Mouse (Mus musculus) layer of hippocampus, adult 9-10 months (tissue): ENCODE results near the gene Akna.

Experiments
- DNase-seq: peaks from one replicate; pipeline ENCODE4 v3.0.0; 2022; ENCODE audit warnings: low spot score

Akna gene

DNA sequence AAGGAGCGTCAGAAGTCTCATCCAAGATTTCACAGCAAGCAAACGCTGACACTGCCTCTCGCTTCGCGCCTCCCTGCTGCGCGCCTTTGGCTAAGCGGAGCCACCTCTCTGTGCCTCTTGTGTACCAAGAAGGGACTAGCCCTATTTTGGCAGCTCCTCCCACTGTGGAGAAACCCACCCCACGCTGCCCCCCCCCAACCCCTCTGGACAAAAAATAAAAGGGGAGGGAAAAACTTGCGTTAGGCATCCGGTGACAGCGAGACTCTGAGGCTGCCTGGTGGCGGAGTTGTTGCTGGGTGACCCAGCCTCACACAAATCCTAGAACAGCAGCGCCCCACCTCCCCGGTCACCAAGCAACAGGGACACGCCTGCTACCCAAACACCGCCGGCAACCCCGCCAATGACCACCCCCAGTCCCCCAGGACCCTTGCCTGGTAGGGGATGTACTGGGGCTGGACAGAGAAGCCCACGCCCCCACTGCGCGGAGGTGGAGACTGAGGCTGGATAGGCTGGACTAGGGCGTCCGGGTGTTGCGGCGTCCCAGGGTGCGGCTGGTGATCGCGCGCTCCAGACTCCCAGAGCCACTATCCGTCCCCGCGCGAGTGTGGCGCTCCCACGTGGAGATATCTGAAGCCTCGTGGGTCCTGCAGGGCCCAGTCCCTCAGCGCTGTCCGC is 6.9 kb upstream of the Akna start:
- DNase-seq = no peak

DNA sequence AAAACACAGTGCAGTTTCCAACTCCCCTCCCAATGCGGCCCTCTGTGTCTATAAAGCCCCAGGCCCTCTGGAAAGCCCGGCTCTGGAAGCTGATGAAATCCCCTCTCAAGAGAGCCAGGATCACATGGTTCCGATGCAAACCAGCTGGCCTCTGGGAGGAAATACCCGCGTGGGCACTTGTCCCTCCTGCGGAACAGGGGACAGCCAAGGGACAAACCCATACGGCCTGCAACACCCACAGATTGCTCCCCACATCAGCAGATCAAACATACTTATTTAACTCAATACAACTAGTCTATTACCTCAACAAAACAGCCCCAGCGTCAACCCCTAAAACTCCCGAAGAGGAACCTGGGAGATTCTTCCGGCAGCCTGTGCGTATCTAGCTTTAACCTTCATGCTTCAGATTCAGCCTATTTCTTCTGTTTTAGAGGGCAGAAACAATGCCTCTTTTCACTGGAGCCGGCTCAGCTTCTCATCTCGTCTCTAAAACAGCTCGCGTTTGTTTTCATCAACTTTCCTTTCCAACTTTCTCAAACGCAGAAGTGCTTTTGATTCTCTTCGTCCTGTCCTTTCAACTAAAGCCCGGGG is 6.3 kb upstream of the Akna start:
- no peak for DNase-seq

GRCm38 (mm10) chr4:63408649-63409048 is 5.5 kb upstream of the Akna start:
- DNase-seq = no peak

DNA sequence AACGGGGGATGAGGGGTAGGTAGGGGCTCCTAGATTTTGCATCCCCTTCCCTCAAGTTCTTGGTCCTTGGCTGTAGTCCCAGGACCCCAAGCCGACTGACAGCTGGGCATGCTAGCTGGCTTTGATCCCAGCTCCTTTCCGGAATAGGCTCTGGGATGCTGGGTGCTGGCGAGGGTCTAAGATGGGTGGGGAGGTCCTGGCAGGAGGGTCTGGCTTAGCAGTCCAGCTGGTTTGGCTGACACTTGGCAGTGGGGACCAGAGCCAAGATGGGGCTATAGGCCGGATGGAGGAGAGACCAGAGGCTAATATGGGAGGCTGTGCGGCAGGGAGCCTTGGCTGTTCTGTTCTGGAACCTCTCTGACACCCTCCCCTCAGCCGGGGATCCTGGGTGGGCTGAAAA is 5.1 kb upstream of the Akna start:
- no peak for DNase-seq

GRCm38 (mm10) chr4:63405683-63406082 is 2.5 kb upstream of the Akna start:
- no peak for DNase-seq

DNA sequence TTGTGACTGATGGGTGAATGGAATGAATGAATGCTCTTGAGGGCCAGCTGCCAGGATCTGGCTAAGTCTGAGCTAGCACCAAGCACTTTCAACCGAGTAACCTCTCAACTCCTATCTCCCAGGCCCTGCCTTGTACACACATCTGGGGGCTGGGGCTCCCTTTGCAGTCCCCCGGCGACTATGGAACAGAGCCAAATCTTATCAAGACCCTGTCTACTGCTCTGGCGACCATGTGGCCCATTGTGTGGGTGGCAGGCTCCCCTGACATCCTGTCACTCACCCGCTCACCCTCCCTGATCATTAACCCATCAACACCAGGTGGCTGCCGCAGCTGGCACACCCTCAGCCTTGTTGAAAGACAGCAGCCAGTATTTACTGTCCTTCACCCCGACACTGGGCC is 1.9 kb upstream of the Akna start:
- DNase-seq = no peak

GRCm38 (mm10) chr4:63404205-63404604 is 1.1 kb upstream of the Akna start:
- no peak for DNase-seq

GRCm38 (mm10) chr4:63402558-63402957 is 596 bp downstream of the Akna start:
- DNase-seq = no peak

DNA sequence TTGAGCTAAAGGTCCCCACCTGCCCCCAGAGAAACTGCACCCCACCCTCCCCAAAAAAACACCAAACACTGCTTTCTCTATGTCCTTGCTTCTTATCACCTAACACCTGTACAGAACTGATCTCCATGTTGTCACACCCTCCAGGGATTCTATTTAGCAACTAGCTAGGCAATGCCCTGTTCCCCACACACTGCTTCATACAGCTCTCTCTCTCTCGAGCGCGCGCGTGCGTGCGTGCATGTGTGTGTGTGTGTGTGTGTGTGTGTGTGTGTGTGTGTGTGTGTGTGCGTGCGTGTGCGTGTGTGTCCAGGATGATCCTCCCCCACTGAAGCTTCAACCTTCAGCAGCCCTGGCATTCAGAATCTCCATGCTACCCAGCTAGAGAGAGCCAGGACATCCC is 1.1 kb downstream of the Akna start:
- DNase-seq = no peak

- DNase-seq = no peak
Measured at GRCm38 (mm10) chr4:63401620-63402019, 1.5 kb downstream of the Akna start.

DNA sequence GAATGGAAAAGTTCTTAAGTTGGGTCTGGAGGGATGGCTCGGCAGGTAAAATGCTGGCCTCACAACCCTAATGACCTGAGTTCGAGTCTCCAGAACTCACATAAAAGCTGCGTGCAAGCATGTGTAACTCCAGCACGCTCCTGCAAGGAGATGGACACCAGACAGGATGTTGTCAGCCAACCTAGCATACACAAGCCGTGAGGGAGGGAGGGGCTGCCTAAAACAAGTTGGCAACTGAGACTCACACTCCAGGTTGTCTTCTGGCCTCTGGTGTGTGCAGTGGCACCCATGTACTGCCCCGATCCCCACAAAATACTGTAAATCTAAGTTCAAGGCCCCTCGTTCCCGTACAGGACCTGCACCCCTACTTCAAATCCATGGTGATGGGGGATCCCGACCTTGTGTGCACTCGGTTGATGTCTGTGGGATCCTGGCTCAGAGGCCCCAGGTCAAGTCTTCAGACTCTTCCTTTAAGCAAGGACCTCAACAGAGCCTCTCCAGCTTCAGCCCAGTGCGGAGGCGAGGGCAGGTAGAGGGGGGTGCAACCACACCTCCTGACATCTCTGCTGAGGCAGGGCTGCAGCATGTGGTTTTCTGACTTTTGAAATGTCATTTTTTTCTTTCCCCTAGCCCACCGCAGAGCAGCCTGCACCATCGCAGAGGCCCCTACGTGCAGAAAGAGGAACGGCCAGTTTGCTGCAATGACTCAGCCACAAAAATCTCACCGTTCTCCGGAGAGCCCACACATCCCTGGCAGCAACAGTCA is 2.4 kb downstream of the Akna start:
- no peak for DNase-seq

- DNase-seq = no peak
Measured at GRCm38 (mm10) chr4:63399691-63400270, 3.4 kb downstream of the Akna start.

DNA sequence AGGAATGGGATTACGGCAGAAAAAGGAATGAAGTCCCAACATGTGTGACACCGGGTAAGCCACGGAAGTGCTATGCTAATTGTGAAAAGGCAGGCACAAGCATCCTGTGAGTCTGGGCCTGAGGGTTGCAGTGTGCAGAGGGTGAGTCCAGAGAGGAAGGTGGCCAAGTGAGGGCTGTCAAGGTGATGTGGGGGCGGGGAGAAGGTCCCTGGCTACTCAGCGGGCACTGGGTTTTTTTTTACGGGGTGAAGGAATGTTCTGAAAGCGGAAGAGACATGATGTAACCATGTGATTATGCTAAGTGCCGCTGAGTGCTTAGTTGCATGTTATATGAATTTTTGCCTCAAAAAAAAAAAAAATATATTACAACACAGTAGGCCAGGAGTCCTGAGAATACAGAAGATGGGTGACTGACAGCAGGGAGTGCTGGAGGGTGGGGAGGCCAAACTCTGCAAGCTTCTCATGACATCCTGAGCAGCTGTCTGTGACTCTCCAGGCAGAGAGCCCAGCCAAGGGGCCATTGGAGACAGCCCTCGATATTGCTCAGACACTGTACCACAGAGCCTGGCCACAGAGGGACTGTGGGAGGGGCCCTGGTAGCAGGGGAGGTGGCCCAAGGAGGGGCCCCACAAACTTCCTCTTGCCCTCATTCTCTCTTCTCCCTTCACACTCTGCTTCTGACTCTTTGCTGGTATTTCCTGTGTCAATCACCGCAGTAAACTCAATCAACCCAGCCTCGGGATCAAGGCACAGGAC is 4.1 kb downstream of the Akna start:
- no peak for DNase-seq

DNA sequence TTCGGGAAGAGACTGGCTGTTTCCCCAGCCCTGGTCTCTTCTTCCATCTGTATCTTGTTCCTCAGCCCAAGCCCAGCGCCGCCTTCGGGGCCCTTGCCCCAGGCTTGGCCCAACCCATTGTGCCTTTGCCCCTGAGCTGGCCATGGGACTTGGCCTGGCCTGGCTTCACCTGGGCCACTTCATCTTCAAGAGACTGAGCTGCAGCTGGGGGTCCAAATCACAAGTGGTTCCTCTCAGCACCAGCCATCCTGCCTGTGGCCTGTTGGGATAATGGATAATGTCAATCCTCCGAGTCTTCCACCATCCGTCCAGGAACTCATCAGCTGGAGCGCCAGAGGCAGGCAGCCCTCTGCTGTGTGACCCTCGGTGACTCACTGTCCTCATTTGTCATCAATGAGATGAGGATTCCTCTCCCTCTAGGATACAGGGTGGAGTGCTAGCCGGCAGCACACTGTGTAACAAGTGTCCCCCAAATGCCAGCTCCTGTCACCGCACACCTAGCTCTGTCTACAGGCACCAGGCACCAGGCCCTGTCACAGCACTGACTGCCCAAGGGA is 5.1 kb downstream of the Akna start:
- no peak for DNase-seq

DNA sequence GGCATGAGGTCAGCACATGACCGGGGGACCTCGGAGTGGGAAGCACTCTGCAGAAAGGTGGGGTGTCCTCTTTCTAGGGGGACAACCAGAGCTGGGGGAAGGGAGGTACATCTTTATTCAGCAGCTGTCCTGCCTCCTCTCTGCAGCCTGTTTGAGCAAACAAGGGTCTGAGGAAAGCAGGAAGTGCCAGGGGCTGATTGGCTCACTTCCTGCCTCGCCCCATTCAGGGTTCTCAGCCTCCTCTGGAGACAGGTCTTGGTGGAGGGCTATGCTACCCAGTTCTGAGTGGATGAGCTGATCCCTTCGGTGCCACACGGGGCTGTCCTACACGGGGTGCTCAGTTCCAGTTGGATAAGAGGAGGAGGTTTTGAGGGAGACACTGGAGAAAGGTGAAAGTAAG is 11.8 kb downstream of the Akna start:
- no peak for DNase-seq

- DNase-seq = no peak
Measured at GRCm38 (mm10) chr4:63389887-63390528, 13.1 kb downstream of the Akna start.

GRCm38 (mm10) chr4:63389121-63389886 is 13.8 kb downstream of the Akna start:
- DNase-seq = no peak

DNA sequence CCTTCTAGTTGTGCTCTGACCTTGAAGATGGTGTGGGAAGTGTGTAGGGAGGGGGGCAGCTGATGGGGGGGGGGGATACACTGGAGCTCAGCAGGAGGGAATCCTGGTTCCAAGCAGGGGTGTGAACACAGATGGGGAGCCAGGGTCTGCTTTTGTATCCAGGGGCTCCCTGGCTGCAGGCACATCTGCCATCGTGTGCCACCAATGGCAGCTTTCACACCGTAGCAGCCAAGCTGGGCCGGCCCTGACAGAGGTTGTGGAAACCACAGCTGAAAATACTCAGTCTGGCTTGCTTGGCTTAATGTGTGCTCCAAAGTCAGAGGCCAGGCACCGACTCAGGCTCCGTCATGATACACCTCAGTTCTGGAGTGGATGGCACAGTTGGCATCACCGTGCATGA is 15.1 kb downstream of the Akna start:
- no peak for DNase-seq

GRCm38 (mm10) chr4:63385784-63386183 is 17.4 kb downstream of the Akna start:
- no peak for DNase-seq

- no peak for DNase-seq
Measured at GRCm38 (mm10) chr4:63385253-63385652, 17.9 kb downstream of the Akna start.

GRCm38 (mm10) chr4:63384262-63384661 is 18.9 kb downstream of the Akna start:
- DNase-seq = no peak
